Mouse (Mus musculus) thymus, adult 2 months (tissue): ENCODE data around the gene Ebf3. TPM values are rescaled to one million over a fixed set of nuclear protein-coding genes. Genes with fewer than 3 reads are reported as not detected.

Source experiments
- DNase-seq: peaks from one replicate; pipeline ENCODE4 v3.0.0; 2021
- H3K27ac ChIP-seq: fragments of 200-500 bp; 2 replicates; pipeline ENCODE4 v1.5.1; 2012; ENCODE audit warnings: low read length, control low read depth; ENCODE audit not compliant: control insufficient read depth, insufficient read depth
- H3K27me3 ChIP-seq: fragments of 200-500 bp; 2 replicates; pipeline ENCODE4 v1.6.1; 2012; ENCODE audit warnings: mild to moderate bottlenecking, low read length, moderate library complexity, mixed read lengths; ENCODE audit not compliant: control insufficient read depth, insufficient read depth
- H3K36me3 ChIP-seq: fragments of 200-500 bp; 2 replicates; pipeline ENCODE4 v1.6.1; 2012; ENCODE audit warnings: mild to moderate bottlenecking, low read length, moderate library complexity; ENCODE audit not compliant: control insufficient read depth, insufficient read depth
- H3K4me1 ChIP-seq: fragments of 200-500 bp; replicated peaks from 2 replicates; pipeline ENCODE4 v1.6.1; 2012; ENCODE audit warnings: low read length; ENCODE audit not compliant: control insufficient read depth, insufficient read depth
- H3K4me3 ChIP-seq: fragments of 200-500 bp; 2 replicates; pipeline ENCODE4 v1.5.1; 2012; ENCODE audit warnings: mild to moderate bottlenecking, low read length, control low read depth, moderate library complexity; ENCODE audit not compliant: control insufficient read depth, insufficient read depth
- CTCF ChIP-seq: fragments of 200-500 bp; IDR thresholded peaks from 2 replicates; pipeline ENCODE4 v1.5.1; 2012; ENCODE audit warnings: mild to moderate bottlenecking, control low read depth, low read length, moderate library complexity, borderline replicate concordance; ENCODE audit not compliant: control insufficient read depth, poor library complexity, insufficient read depth; ENCODE audit errors: extremely low read depth
- POLR2A ChIP-seq: fragments of 200-500 bp; IDR thresholded peaks from 2 replicates; pipeline ENCODE4 v1.6.1; 2012; ENCODE audit warnings: mild to moderate bottlenecking, low read length, control low read depth, moderate library complexity; ENCODE audit not compliant: control insufficient read depth, poor library complexity, insufficient read depth; ENCODE audit errors: extremely low read depth
- WGBS: fragments of 180-500 bp; shearing (Covaris S2); methylation state at CpG from one replicate; pipeline ENCODE4 v1.1.7; 2018; 5-methylcytosine and 5-hydroxymethylcytosine counted together
- polyA plus RNA-seq: library from polyadenylated mRNA; depleted of rRNA; stranded (reverse); fragments of >200 nt; gene quantifications from 2 replicates; pipeline ENCODE4 v1.2.3, GENCODE M21; 2012

Gene Ebf3
- polyA plus RNA-seq, 1 experiment = 2.1 TPM

- Histone ChIP-seq H3K4me1 (no peaks in the 10 kb centered on the region), H3K27ac (no peak overlapping the region), H3K4me3 (no peak overlapping the region), H3K27me3 (peaks cover 14% of the 10 kb centered on the region; the same call in 1 of the 2 replicates), H3K36me3 (no peaks in the 10 kb centered on the region)
- no peak for TF ChIP-seq CTCF
- TF ChIP-seq POLR2A = no peak
- 51% methylated on average over 8 of the region's 8 CpGs for WGBS
- DNase-seq = no peak
Measured at GRCm38 (mm10) chr7:137307131-137307530, 7.1 kb downstream of the Ebf3 start.

- Histone ChIP-seq H3K27me3 (peaks cover 12% of the 10 kb centered on the region; the same call in 1 of the 2 replicates), H3K4me1 (no peaks in the 10 kb centered on the region), H3K36me3 (no peaks in the 10 kb centered on the region), H3K27ac (no peak overlapping the region), H3K4me3 (no peak overlapping the region)
- WGBS = 63% methylated on average over 9 of the region's 9 CpGs
- DNase-seq = no peak
- no peak for TF ChIP-seq POLR2A
Measured at GRCm38 (mm10) chr7:137306127-137306526, 8.1 kb downstream of the Ebf3 start.

- Histone ChIP-seq H3K4me3 (no peak overlapping the region), H3K36me3 (no peaks in the 10 kb centered on the region), H3K27ac (no peak overlapping the region), H3K4me1 (no peaks in the 10 kb centered on the region), H3K27me3 (no peaks in the 10 kb centered on the region; the same call in 1 of the 2 replicates)
- WGBS = 59% methylated on average over 10 of the region's 10 CpGs
- no peak for DNase-seq
- TF ChIP-seq POLR2A = no peak
- TF ChIP-seq CTCF = no peak
Measured at GRCm38 (mm10) chr7:137303776-137304171, 10.5 kb downstream of the Ebf3 start.

- Histone ChIP-seq H3K36me3 (no peaks in the 10 kb centered on the region), H3K4me1 (no peaks in the 10 kb centered on the region), H3K4me3 (no peak overlapping the region), H3K27me3 (no peaks in the 10 kb centered on the region; the same call in 1 of the 2 replicates), H3K27ac (no peak overlapping the region)
- WGBS = 68% methylated on average over 10 of the region's 10 CpGs
- DNase-seq = no peak
- TF ChIP-seq CTCF = no peak
- no peak for TF ChIP-seq POLR2A
Measured at GRCm38 (mm10) chr7:137302961-137303775, 11.1 kb downstream of the Ebf3 start.

- DNase-seq = no peak
- no peak for TF ChIP-seq POLR2A
- TF ChIP-seq CTCF = no peak
- H3K27me3 ChIP-seq = no peaks in the 10 kb centered on the region; the same call in 1 of the 2 replicates
- no peak overlapping the region for H3K27ac ChIP-seq
- no peaks in the 10 kb centered on the region for H3K36me3 ChIP-seq
- no peak overlapping the region for H3K4me3 ChIP-seq
- WGBS = 86% methylated on average over 5 of the region's 5 CpGs
- H3K4me1 ChIP-seq = no peaks in the 10 kb centered on the region
Measured at GRCm38 (mm10) chr7:137302161-137302560, 12.1 kb downstream of the Ebf3 start.

- no peak overlapping the region for H3K4me3 ChIP-seq
- no peaks in the 10 kb centered on the region for H3K36me3 ChIP-seq
- no peak overlapping the region for H3K27ac ChIP-seq
- no peak for DNase-seq
- WGBS = 36% methylated on average over 15 of the region's 15 CpGs
- H3K27me3 ChIP-seq = no peaks in the 10 kb centered on the region; the same call in 1 of the 2 replicates
- H3K4me1 ChIP-seq = no peaks in the 10 kb centered on the region
- TF ChIP-seq POLR2A (no peak), CTCF (no peak)
Measured at GRCm38 (mm10) chr7:137301329-137301751, 12.9 kb downstream of the Ebf3 start.
